Mouse (Mus musculus) CH12.LX (cell line): ENCODE measurements around the gene Efs. TPM values are rescaled to one million over a fixed set of nuclear protein-coding genes. Genes with fewer than 3 reads are reported as not detected.
A peak's percentile ranks its signal among the peaks of the same experiment; 100 is the strongest.

Source experiments
- DNase-seq: peaks from one replicate; pipeline ENCODE4 v3.0.0-alpha.2; 2013; ENCODE audit errors: extremely low read depth
- H3K27ac ChIP-seq: 2 replicates; pipeline ENCODE4 v1.5.1; 2012; ENCODE audit warnings: low read depth, mild to moderate bottlenecking, control low read depth, moderate library complexity; ENCODE audit not compliant: insufficient read depth
- H3K27me3 ChIP-seq: replicated peaks from 2 replicates; pipeline ENCODE3; 2012; ENCODE audit warnings: inconsistent platforms
- H3K36me3 ChIP-seq, 2 experiments: replicated peaks in 1 of 2; 2 replicates each; pipeline versions ENCODE3 to v1.6.1; 2012; ENCODE audit warnings: inconsistent platforms in 1 of 2, low read length in 1 of 2, mild to moderate bottlenecking in 1 of 2, mixed read lengths in 1 of 2, moderate library complexity in 1 of 2; ENCODE audit not compliant: control insufficient read depth in 1 of 2, insufficient read depth in 1 of 2
- H3K4me1 ChIP-seq, 2 experiments: 2 replicates each; pipeline ENCODE4 v1.6.1; 2012; ENCODE audit warnings: inconsistent platforms in 1 of 2, moderate library complexity in 1 of 2; ENCODE audit not compliant: insufficient read depth in 2 of 2, control insufficient read depth in 1 of 2
- H3K4me2 ChIP-seq: 2 replicates; pipeline ENCODE4 v1.6.1; 2012; ENCODE audit warnings: low read depth, mild to moderate bottlenecking, control low read depth; ENCODE audit not compliant: poor library complexity, insufficient read depth, severe bottlenecking
- H3K4me3 ChIP-seq, 3 experiments: fragments of 150-350 bp in 1 of 3; sonication (generic) in 1 of 3; replicated peaks in 1 of 3; 2 replicates each; pipeline versions ENCODE3 to v1.5.1; 2011 to 2012; ENCODE audit warnings: low read depth in 2 of 3, low read length in 2 of 3, mild to moderate bottlenecking in 2 of 3, moderate library complexity in 2 of 3, control low read depth in 1 of 3, improper control_type of control experiment in 1 of 3, inconsistent platforms in 1 of 3, mixed read lengths in 1 of 3; ENCODE audit not compliant: poor library complexity in 1 of 3
- H3K79me2 ChIP-seq: replicated peaks from 2 replicates; pipeline ENCODE4 v1.6.1; 2012; ENCODE audit warnings: mild to moderate bottlenecking, moderate library complexity; ENCODE audit not compliant: control insufficient read depth, poor library complexity, insufficient read depth, severe bottlenecking; ENCODE audit errors: extremely low read depth
- H3K9ac ChIP-seq: 2 replicates; pipeline ENCODE4 v1.6.1; 2012; ENCODE audit warnings: low read depth, mild to moderate bottlenecking, control low read depth, moderate library complexity; ENCODE audit not compliant: insufficient read depth
- H3K9me3 ChIP-seq: replicated peaks from 2 replicates; pipeline ENCODE3; 2012; ENCODE audit warnings: low read length, inconsistent platforms, mixed read lengths
- BHLHE40 ChIP-seq: IDR thresholded peaks from 2 replicates; pipeline ENCODE4 v1.6.1; 2011; ENCODE audit warnings: mild to moderate bottlenecking, low read depth, low read length, improper control_type of control experiment
- CHD1 ChIP-seq: IDR thresholded peaks from 2 replicates; pipeline ENCODE4 v1.6.1; 2012; ENCODE audit warnings: low read depth, low read length, improper control_type of control experiment, inconsistent platforms
- CHD2 ChIP-seq: IDR thresholded peaks from 2 replicates; pipeline ENCODE4 v1.6.1; 2011; ENCODE audit warnings: low read length, improper control_type of control experiment
- CTCF ChIP-seq, 2 experiments: IDR thresholded peaks in 1 of 2; conservative IDR thresholded peaks in 1 of 2; 2 replicates each; pipeline ENCODE4 v1.5.1; 2011 to 2012; ENCODE audit warnings: low read depth in 2 of 2, low read length in 2 of 2, improper control_type of control experiment in 1 of 2, inconsistent platforms in 1 of 2, mild to moderate bottlenecking in 1 of 2, moderate library complexity in 1 of 2
- ELF1 ChIP-seq: IDR thresholded peaks from 2 replicates; pipeline ENCODE4 v1.6.1; 2014; ENCODE audit warnings: low read depth, mild to moderate bottlenecking, inconsistent platforms, low read length, improper control_type of control experiment
- EP300 ChIP-seq: IDR thresholded peaks from 2 replicates; pipeline ENCODE4 v1.6.1; 2011; ENCODE audit warnings: low read length, improper control_type of control experiment
- GABPA ChIP-seq: IDR thresholded peaks from 2 replicates; pipeline ENCODE4 v1.6.1; 2012; ENCODE audit warnings: low read depth, low read length, improper control_type of control experiment, inconsistent platforms; ENCODE audit not compliant: insufficient replicate concordance
- IRF4 ChIP-seq: IDR thresholded peaks from 2 replicates; pipeline ENCODE4 v1.6.1; 2014; ENCODE audit warnings: low read depth, mild to moderate bottlenecking, inconsistent platforms, low read length, improper control_type of control experiment
- JUN ChIP-seq: IDR thresholded peaks from 2 replicates; pipeline ENCODE4 v1.6.1; 2011; ENCODE audit warnings: low read depth, mild to moderate bottlenecking, low read length, improper control_type of control experiment, moderate library complexity; ENCODE audit not compliant: insufficient read depth
- JUND ChIP-seq: conservative IDR thresholded peaks from 2 replicates; pipeline ENCODE4 v1.6.1; 2011; ENCODE audit warnings: low read depth, low read length, improper control_type of control experiment
- KAT2A ChIP-seq: IDR thresholded peaks from 2 replicates; pipeline ENCODE4 v1.6.1; 2012; ENCODE audit warnings: low read length, improper control_type of control experiment, inconsistent platforms; ENCODE audit not compliant: insufficient replicate concordance
- MAFK ChIP-seq: IDR thresholded peaks from 2 replicates; pipeline ENCODE4 v1.6.1; 2011; ENCODE audit warnings: low read length, improper control_type of control experiment; ENCODE audit not compliant: insufficient replicate concordance
- MAX ChIP-seq: IDR thresholded peaks from 2 replicates; pipeline ENCODE4 v1.6.1; 2011; ENCODE audit warnings: low read length, improper control_type of control experiment
- MAZ ChIP-seq: IDR thresholded peaks from 2 replicates; pipeline ENCODE4 v1.6.1; 2012; ENCODE audit warnings: low read depth, mild to moderate bottlenecking, inconsistent platforms, low read length, improper control_type of control experiment, moderate library complexity
- MEF2A ChIP-seq: IDR thresholded peaks from 2 replicates; pipeline ENCODE4 v1.6.1; 2014; ENCODE audit warnings: low read depth, mild to moderate bottlenecking, inconsistent platforms, low read length, improper control_type of control experiment, borderline replicate concordance
- MXI1 ChIP-seq: IDR thresholded peaks from 2 replicates; pipeline ENCODE4 v1.6.1; 2011; ENCODE audit warnings: mild to moderate bottlenecking, low read depth, low read length, improper control_type of control experiment
- MYC ChIP-seq: IDR thresholded peaks from 2 replicates; pipeline ENCODE4 v1.6.1; 2011; ENCODE audit warnings: low read depth, mild to moderate bottlenecking, improper control_type of control experiment, low read length
- NELFE ChIP-seq: IDR thresholded peaks from 2 replicates; pipeline ENCODE4 v1.6.1; 2011; ENCODE audit warnings: low read depth, low read length, improper control_type of control experiment
- NRF1 ChIP-seq: IDR thresholded peaks from 2 replicates; pipeline ENCODE4 v1.6.1; 2014; ENCODE audit warnings: low read depth, mild to moderate bottlenecking, inconsistent platforms, low read length, improper control_type of control experiment, moderate library complexity
- POLR2A ChIP-seq: IDR thresholded peaks from 2 replicates; pipeline ENCODE4 v1.6.1; 2011; ENCODE audit warnings: low read depth, mild to moderate bottlenecking, improper control_type of control experiment, low read length
- POLR2AphosphoS2 ChIP-seq: IDR thresholded peaks from 2 replicates; pipeline ENCODE4 v1.6.1; 2011; ENCODE audit warnings: low read depth, low read length, improper control_type of control experiment
- RAD21 ChIP-seq: IDR thresholded peaks from 2 replicates; pipeline ENCODE4 v1.6.1; 2011; ENCODE audit warnings: low read depth, mild to moderate bottlenecking, low read length, improper control_type of control experiment, moderate library complexity
- RCOR1 ChIP-seq: conservative IDR thresholded peaks from 2 replicates; pipeline ENCODE4 v1.6.1; 2012; ENCODE audit warnings: low read depth, mild to moderate bottlenecking, inconsistent platforms, low read length, improper control_type of control experiment
- SIN3A ChIP-seq: IDR thresholded peaks from 2 replicates; pipeline ENCODE4 v1.6.1; 2012; ENCODE audit warnings: low read length, improper control_type of control experiment, inconsistent platforms
- TBP ChIP-seq: conservative IDR thresholded peaks from 2 replicates; pipeline ENCODE4 v1.6.1; 2011; ENCODE audit warnings: low read depth, low read length, improper control_type of control experiment
- TCF12 ChIP-seq: IDR thresholded peaks from 2 replicates; pipeline ENCODE4 v1.6.1; 2014; ENCODE audit warnings: low read depth, mild to moderate bottlenecking, inconsistent platforms, low read length, improper control_type of control experiment
- UBTF ChIP-seq: IDR thresholded peaks from 2 replicates; pipeline ENCODE4 v1.6.1; 2012; ENCODE audit warnings: low read depth, mild to moderate bottlenecking, inconsistent platforms, low read length, improper control_type of control experiment, moderate library complexity
- USF1 ChIP-seq: IDR thresholded peaks from 2 replicates; pipeline ENCODE4 v1.6.1; 2014; ENCODE audit warnings: low read depth, mild to moderate bottlenecking, inconsistent platforms, low read length, improper control_type of control experiment
- USF2 ChIP-seq: conservative IDR thresholded peaks from 2 replicates; pipeline ENCODE4 v1.6.1; 2011; ENCODE audit warnings: low read depth, low read length, improper control_type of control experiment
- ZC3H11A ChIP-seq: IDR thresholded peaks from 2 replicates; pipeline ENCODE4 v1.6.1; 2012; ENCODE audit warnings: low read depth, mild to moderate bottlenecking, inconsistent platforms, low read length, improper control_type of control experiment
- ZKSCAN1 ChIP-seq: IDR thresholded peaks from 2 replicates; pipeline ENCODE4 v1.6.1; 2012; ENCODE audit warnings: low read depth, inconsistent platforms, low read length, improper control_type of control experiment, borderline replicate concordance
- ZMIZ1 ChIP-seq: IDR thresholded peaks from 2 replicates; pipeline ENCODE4 v1.6.1; 2012; ENCODE audit warnings: low read depth, mild to moderate bottlenecking, inconsistent platforms, low read length, improper control_type of control experiment
- ZNF384 ChIP-seq: IDR thresholded peaks from 2 replicates; pipeline ENCODE4 v1.6.1; 2012; ENCODE audit warnings: low read depth, low read length, improper control_type of control experiment, inconsistent platforms
- dilution Hi-C: fragments of 300-500 bp; cut with MboI; formaldehyde crosslinking; loops from 2 replicates; pipeline ENCODE4 v1.14.3; 2020; ENCODE audit warnings: low sequenced_read_pairs; ENCODE audit not compliant: extremely low pct_unique_long_range_greater_than_20kb, extremely low pct_ligation_motif_present
- in situ Hi-C: fragments of 300-500 bp; cut with MboI; formaldehyde crosslinking; loops from 3 replicates; pipeline ENCODE4 v1.14.3; 2019; ENCODE audit warnings: low sequenced_read_pairs, low pct_ligation_motif_present, low pct_unique_long_range_greater_than_20kb, mixed read lengths
- polyA plus RNA-seq: library from polyadenylated mRNA; unstranded; fragments of >175 nt; gene quantifications from 2 replicates; pipeline ENCODE4 v1.2.1, GENCODE M21; 2012; ENCODE audit warnings: low read depth; ENCODE audit not compliant: insufficient read length
- total RNA-seq, 2 experiments: library from RNA; depleted of rRNA; stranded (reverse); fragments of 300-350 nt in 1 of 2; fragments of >200 nt in 1 of 2; gene quantifications; 2 replicates each; pipeline ENCODE4 v1.2.3; 2012 to 2014

Efs gene
- total and polyA plus RNA-seq, 3 experiments: not detected

- Histone ChIP-seq H3K36me3 (no peaks in the 10 kb centered on the region), H3K4me2 (peak overlapping the region; percentile 46), H3K27me3 (peaks cover 35% of the 10 kb centered on the region), H3K4me3 (peak overlapping the region; percentile 49 to 96 (median 66)), H3K27ac (no peak overlapping the region), H3K4me1 (peaks cover 2 to 14% of the 10 kb centered on the region in 2 experiments), H3K9me3 (no peaks in the 10 kb centered on the region), H3K9ac (peak overlapping the region; percentile 75), H3K79me2 (no peaks in the 10 kb centered on the region)
- DNase-seq: peak; percentile 76
- dilution Hi-C loops: no loop called here
- in situ Hi-C loops: no loop called here
- TF ChIP-seq SIN3A (peak; percentile 47; the same call in 1 of the 2 replicates), TCF12 (peak; percentile 67), ZNF384 (no peak), RCOR1 (no peak), ELF1 (peak; percentile 57; the same call in 1 of the 2 replicates), GABPA (no peak), KAT2A (no peak), ZC3H11A (no peak), JUN (no peak), TBP (no peak), CHD2 (no peak), MEF2A (no peak), CTCF (conservative IDR thresholded peaks at IDR 0.05 in 1 of 2, IDR thresholded peaks at IDR 0.05 in 1 of 2; ENCODE audit: low read depth in 2 of 2, low read length in 2 of 2) (no peak), MYC (peak; percentile 13; the same call in 1 of the 2 replicates), USF1 (no peak), NELFE (peak; percentile 72), MAZ (no peak), ZKSCAN1 (no peak), USF2 (no peak), BHLHE40 (peak; percentile 88), ZMIZ1 (peak; percentile 75), POLR2A (peak; percentile 74), MXI1 (peak; percentile 93), IRF4 (no peak; the same call in 1 of the 2 replicates), MAX (peak; percentile 84; the same call in 1 of the 2 replicates), JUND (no peak), POLR2AphosphoS2 (no peak), EP300 (no peak), UBTF (peak; percentile 90), RAD21 (no peak), NRF1 (peak; percentile 84), CHD1 (no peak), MAFK (no peak)
- TF ChIP-seq, all 38 proteins: peak for 12
These were observed 49.3 kb downstream of the Efs start for GRCm38 (mm10) chr14:54876539-54877047.
